Mouse (Mus musculus): ENCODE measurements around the gene Creg1. TPM values are rescaled to one million over a fixed set of nuclear protein-coding genes. Genes with fewer than 3 reads are reported as not detected.
"Not testable (repeated sequence)": the region's sequence is repeated elsewhere in the genome, so short reads cannot be mapped to it uniquely, and the experiment has no call there.

Gene Creg1
- total RNA-seq, 2 experiments from 2014 or later = 24.3 to 28.7 TPM

GRCm38 (mm10) chr1:165751838-165752237, 11.7 kb upstream of the Creg1 start:
- no peak for DNase-seq

- no peak for DNase-seq
These were observed 9.3 kb upstream of the Creg1 start for GRCm38 (mm10) chr1:165754205-165754604.

- no peak for DNase-seq
These were observed 8.4 kb upstream of the Creg1 start for GRCm38 (mm10) chr1:165755194-165755593.

GRCm38 (mm10) chr1:165761522-165762305, 1.8 kb upstream of the Creg1 start:
- DNase-seq = no peak

- not testable (repeated sequence) for DNase-seq
These were observed 1.0 kb upstream of the Creg1 start for GRCm38 (mm10) chr1:165762498-165762897.

- no peak for DNase-seq
These were observed 472 bp upstream of the Creg1 start for GRCm38 (mm10) chr1:165762914-165763634.

- DNase-seq = no peak
These were observed 1.0 kb downstream of the Creg1 start for GRCm38 (mm10) chr1:165764571-165764970.

- no peak for DNase-seq
These were observed 1.5 kb downstream of the Creg1 start for GRCm38 (mm10) chr1:165765041-165765440.

- no peak for DNase-seq
These were observed 2.2 kb downstream of the Creg1 start for GRCm38 (mm10) chr1:165765651-165766294.

- DNase-seq = no peak
These were observed 2.8 kb downstream of the Creg1 start for GRCm38 (mm10) chr1:165766295-165766890.

- no peak for DNase-seq
These were observed 5.5 kb downstream of the Creg1 start for GRCm38 (mm10) chr1:165768894-165769512.

- DNase-seq = no peak
These were observed 6.7 kb downstream of the Creg1 start for GRCm38 (mm10) chr1:165770181-165770759.

- DNase-seq = peak; percentile 85
These were observed 7.9 kb downstream of the Creg1 start for GRCm38 (mm10) chr1:165771491-165771897.

- no peak for DNase-seq
These were observed 8.5 kb downstream of the Creg1 start for GRCm38 (mm10) chr1:165771998-165772397.

- peak; percentile 50 for DNase-seq
These were observed 12.2 kb downstream of the Creg1 start for GRCm38 (mm10) chr1:165775518-165776294.

- DNase-seq = no peak
These were observed 16.5 kb downstream of the Creg1 start for GRCm38 (mm10) chr1:165779954-165780585.

GRCm38 (mm10) chr1:165780586-165781111, 17.1 kb downstream of the Creg1 start:
- peak; percentile 49 for DNase-seq

- DNase-seq = no peak
These were observed 17.9 kb downstream of the Creg1 start for GRCm38 (mm10) chr1:165781426-165781825.

GRCm38 (mm10) chr1:165781911-165782310, 18.4 kb downstream of the Creg1 start:
- no peak for DNase-seq

GRCm38 (mm10) chr1:165786296-165786695, 22.8 kb downstream of the Creg1 start:
- no peak for DNase-seq
